Mouse (Mus musculus) embryonic fibroblast, embryonic 13.5 days (primary cell): ENCODE data around the gene Cemip. TPM values are rescaled to one million over a fixed set of nuclear protein-coding genes. Genes with fewer than 3 reads are reported as not detected.

ENCODE experiments used
- H3K27ac ChIP-seq: 2 replicates; pipeline ENCODE4 v1.5.1; 2012; ENCODE audit warnings: low read length, control low read depth, inconsistent platforms; ENCODE audit not compliant: insufficient read depth
- H3K4me1 ChIP-seq: 2 replicates; pipeline ENCODE4 v1.6.1; 2011; ENCODE audit warnings: low read length; ENCODE audit not compliant: control insufficient read depth, insufficient read depth
- H3K4me3 ChIP-seq: 2 replicates; pipeline ENCODE4 v1.5.1; 2011; ENCODE audit warnings: mild to moderate bottlenecking, control low read depth, low read length; ENCODE audit not compliant: insufficient read depth
- CTCF ChIP-seq: IDR thresholded peaks from 2 replicates; pipeline ENCODE4 v1.5.1; 2011; ENCODE audit warnings: mild to moderate bottlenecking, control low read depth, low read length, moderate library complexity, borderline replicate concordance; ENCODE audit not compliant: insufficient read depth
- POLR2A ChIP-seq: IDR thresholded peaks from 2 replicates; pipeline ENCODE4 v1.6.1; 2011; ENCODE audit warnings: low read depth, mild to moderate bottlenecking, control low read depth, low read length, moderate library complexity
- polyA plus RNA-seq: library from polyadenylated mRNA; stranded (reverse); fragments of >200 nt; gene quantifications from 2 replicates; pipeline ENCODE4 v1.2.4, GENCODE M21; 2011; ENCODE audit warnings: low read depth; ENCODE audit not compliant: missing spikeins, insufficient read length

The Cemip gene
- polyA plus RNA-seq, 1 experiment, result 73.5 TPM

GRCm38 (mm10) chr7:84117543-84118122 lies 31.3 kb upstream of the Cemip start:
- H3K4me1 ChIP-seq, result peaks cover 7% of the 10 kb centered on the region; the same call in 1 of the 2 replicates
- H3K4me3 ChIP-seq, result no peak overlapping the region
- no peak for TF ChIP-seq CTCF
- H3K27ac ChIP-seq, result 0 out of 2 replicates have a peak overlapping the region, but pooled peaks have one; percentile 13

GRCm38 (mm10) chr7:84116621-84117542 lies 30.6 kb upstream of the Cemip start:
- Histone ChIP-seq H3K4me3 (no peak overlapping the region), H3K4me1 (peaks cover 7% of the 10 kb centered on the region; the same call in 1 of the 2 replicates), H3K27ac (no peak overlapping the region)
- TF ChIP-seq CTCF (no peak), POLR2A (no peak)

DNA sequence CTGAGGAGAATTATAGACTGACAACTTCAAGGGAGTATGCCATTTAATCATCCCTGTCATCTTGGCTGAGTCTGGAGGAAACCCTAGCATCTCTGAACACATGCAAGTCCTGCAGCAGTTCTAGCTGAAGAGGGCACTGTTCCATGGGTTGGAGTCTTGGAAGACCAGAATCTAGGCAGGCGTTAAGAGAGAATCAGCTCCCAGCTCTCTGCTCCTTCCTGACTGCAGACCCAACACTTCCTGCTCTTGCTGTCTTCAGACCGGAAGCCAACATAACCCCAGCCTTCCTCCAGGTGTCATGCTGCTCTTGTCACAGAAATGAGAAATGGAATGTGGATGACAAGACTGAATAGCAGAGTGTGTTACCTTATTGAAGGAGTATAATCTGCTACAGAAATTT lies 29.1 kb upstream of the Cemip start:
- Histone ChIP-seq H3K4me3 (no peak overlapping the region), H3K27ac (no peak overlapping the region), H3K4me1 (0 out of 2 replicates have a peak, but pooled peaks cover 7% of the 10 kb centered on the region)
- no peak for TF ChIP-seq POLR2A
- no peak for TF ChIP-seq CTCF

DNA sequence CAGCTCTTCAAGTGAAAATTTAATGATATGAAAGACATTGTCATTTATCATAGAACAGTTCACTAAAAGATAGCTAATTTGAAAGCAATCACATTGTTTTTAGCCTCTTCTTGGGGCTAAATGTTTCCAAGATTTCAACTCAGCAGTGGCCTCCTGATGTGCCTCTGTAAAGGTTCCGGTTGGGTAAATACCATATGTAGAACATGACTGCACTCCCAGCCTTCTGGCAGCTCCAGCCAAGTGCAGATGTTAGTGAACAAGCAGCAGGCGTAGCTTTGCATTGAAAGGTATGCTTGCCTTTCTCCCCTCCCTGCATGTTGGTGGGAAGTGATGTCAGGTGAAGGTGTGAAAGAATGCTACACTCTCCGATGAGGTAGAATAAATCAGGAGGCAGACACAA lies 28.5 kb upstream of the Cemip start:
- H3K4me3 ChIP-seq, result no peak overlapping the region
- no peak overlapping the region for H3K27ac ChIP-seq
- H3K4me1 ChIP-seq, result 0 out of 2 replicates have a peak, but pooled peaks cover 7% of the 10 kb centered on the region
- no peak for TF ChIP-seq CTCF
- no peak for TF ChIP-seq POLR2A

GRCm38 (mm10) chr7:84113035-84113390 lies 26.7 kb upstream of the Cemip start:
- Histone ChIP-seq H3K4me1 (0 out of 2 replicates have a peak, but pooled peaks cover 6% of the 10 kb centered on the region), H3K27ac (no peak overlapping the region), H3K4me3 (no peak overlapping the region)
- TF ChIP-seq CTCF, result no peak
- no peak for TF ChIP-seq POLR2A

DNA sequence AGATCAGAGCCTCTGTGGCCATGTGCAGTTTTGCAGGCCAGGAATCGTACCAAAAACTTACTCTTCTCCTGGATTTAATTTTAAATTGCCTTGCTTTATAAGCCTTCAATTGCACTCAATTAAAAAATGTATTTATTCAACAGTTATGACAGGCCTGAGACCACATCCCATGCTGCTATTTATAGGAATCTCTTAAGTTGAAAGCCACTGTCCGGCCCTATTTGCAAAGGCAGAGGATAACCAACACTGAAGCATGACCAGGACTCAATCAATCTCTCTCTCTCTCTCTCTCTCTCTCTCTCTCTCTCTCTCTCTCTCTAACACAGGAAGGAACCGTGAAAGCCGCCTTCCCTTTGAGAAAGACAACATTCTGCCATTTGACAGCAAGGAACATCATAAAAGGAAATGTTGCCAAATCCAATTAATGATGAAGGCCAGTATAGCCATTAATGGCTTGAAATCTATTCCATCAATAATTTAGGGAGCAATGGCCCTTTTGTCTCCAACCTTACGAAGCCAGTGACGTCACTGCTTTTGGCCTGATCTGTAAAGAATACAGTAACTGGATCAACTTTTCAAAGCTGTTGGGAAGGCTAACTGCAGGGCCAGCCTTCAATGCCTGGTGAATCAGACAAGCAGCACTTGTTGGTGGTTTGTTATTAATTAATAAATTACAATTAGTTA lies 26.2 kb upstream of the Cemip start:
- Histone ChIP-seq H3K27ac (no peak overlapping the region), H3K4me1 (0 out of 2 replicates have a peak, but pooled peaks cover under 1% of the 10 kb centered on the region), H3K4me3 (no peak overlapping the region)
- TF ChIP-seq CTCF, result no peak
- TF ChIP-seq POLR2A, result no peak

GRCm38 (mm10) chr7:84111716-84112350 lies 25.5 kb upstream of the Cemip start:
- Histone ChIP-seq H3K27ac (no peak overlapping the region), H3K4me1 (no peaks in the 10 kb centered on the region), H3K4me3 (no peak overlapping the region)
- no peak for TF ChIP-seq CTCF
- TF ChIP-seq POLR2A, result no peak

GRCm38 (mm10) chr7:84106942-84107341 lies 20.6 kb upstream of the Cemip start:
- TF ChIP-seq POLR2A, result no peak
- TF ChIP-seq CTCF, result no peak
- Histone ChIP-seq H3K4me3 (no peak overlapping the region), H3K27ac (no peak overlapping the region), H3K4me1 (no peaks in the 10 kb centered on the region)

- no peak for TF ChIP-seq CTCF
- no peak for TF ChIP-seq POLR2A
- H3K27ac ChIP-seq, result no peak overlapping the region
- 0 out of 2 replicates have a peak, but pooled peaks cover 6% of the 10 kb centered on the region for H3K4me1 ChIP-seq
- no peak overlapping the region for H3K4me3 ChIP-seq
Observed at GRCm38 (mm10) chr7:84102589-84102988, 16.3 kb upstream of the Cemip start.
